Mouse (Mus musculus): ENCODE data around the gene Fam205c.
"Not testable (repeated sequence)": the region's sequence is repeated elsewhere in the genome, so short reads cannot be mapped to it uniquely, and the experiment has no call there.

The Fam205c gene

GRCm38 (mm10) chr4:42876586-42877291 is 2.7 kb upstream of the Fam205c start:
- peak; percentile 72 for DNase-seq

DNA sequence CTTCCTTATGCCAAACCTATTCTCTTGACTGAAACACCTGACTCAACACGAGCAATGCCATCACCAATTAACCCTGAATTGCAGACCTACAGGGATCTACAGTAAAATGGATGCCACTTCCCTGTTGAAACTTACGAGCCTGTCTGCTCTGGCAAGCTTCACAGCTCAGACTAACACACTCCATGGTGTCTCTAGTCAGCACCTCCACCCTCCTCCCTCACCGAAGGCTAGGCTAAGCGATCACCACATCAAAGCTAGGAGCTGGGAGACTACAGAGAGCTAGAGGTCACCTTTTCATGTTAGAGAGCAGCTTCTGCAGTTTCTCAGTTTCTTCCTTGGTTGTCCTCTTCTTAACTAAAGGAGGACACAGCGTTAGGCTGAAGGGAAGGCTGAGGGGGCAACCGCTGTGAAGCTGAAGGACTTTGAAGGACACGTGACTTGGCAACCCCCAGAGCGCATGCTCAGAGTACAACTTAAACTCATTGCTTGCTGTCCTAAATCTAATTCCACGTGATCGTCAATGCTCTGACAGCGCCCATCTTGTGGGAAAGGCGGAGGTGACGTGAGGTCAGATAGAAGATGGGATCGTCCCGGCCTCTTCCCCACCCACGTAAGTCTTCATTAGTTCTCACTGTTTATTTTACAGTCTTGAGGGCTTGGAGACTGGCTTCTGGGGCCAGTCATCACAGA is 1.1 kb downstream of the Fam205c start:
- peak; percentile 13 for DNase-seq

DNA sequence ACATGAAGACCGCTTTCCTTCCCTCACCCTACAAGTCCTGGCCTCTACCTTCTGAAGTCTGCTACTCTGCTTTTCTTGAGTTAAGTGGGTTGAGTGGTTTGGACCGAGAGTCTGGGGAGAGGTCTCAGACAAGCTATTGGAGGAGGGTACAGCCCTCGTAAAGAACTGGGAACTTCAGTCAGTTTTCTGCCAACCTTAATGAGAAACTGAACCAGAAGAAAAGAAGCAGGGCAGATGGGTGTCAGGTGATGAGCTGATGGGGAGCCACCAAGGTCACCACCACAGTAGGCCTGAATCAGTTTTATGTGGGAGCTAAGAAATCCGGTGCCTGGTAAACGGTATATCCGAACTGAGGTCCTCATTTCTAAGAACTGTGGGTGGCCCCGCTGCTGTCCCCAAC is 1.9 kb downstream of the Fam205c start:
- no peak for DNase-seq

GRCm38 (mm10) chr4:42870748-42871147 is 3.3 kb downstream of the Fam205c start:
- DNase-seq: no peak

GRCm38 (mm10) chr4:42868193-42868592 is 5.8 kb downstream of the Fam205c start:
- no peak for DNase-seq

DNA sequence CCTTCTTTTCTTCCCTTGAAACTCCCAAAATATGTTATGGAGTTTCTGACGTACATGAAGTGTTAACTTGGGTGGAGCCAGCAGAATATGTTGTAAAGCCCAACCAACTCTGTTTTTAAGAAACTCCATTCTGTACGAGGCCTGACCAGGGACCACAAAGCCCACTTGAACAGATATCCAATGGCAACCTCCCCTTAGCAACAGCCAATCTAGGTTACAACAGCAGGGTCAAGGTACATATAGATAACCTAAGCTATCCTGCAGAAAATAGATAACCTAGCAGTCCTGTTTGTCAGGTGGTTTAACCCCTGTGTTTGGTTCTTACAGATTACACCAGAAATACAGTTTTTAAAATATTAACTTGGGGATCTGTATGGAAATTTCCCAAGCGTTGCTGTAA is 6.6 kb downstream of the Fam205c start:
- DNase-seq: no peak

GRCm38 (mm10) chr4:42863487-42863886 is 10.5 kb downstream of the Fam205c start:
- DNase-seq: not testable (repeated sequence)

GRCm38 (mm10) chr4:42860483-42860882 is 13.6 kb downstream of the Fam205c start:
- not testable (repeated sequence) for DNase-seq

DNA sequence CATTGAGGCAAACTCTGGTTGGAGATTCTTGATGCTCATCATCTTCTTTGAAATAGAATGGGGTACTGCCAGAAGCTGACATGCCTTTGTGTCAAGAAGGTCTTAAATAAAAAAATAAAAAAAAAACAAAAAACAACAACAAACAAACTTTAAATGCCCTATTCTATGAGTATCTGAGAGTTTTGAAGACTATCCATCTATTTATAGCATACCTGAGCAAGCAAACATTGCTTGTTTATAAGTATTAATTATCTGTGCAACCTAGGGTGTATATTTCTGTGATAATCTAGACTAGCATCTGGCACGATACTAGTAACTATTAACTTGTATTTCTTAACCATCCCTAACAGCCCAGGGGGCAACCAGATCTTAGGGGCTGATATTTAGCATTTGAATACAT is 17.4 kb downstream of the Fam205c start, which contains the start of gene Gm12394:
Gene Gm12394, minus strand, starts transcription at position 101 of the 400 bp plus-strand sequence.
- DNase-seq: not testable (repeated sequence)

DNA sequence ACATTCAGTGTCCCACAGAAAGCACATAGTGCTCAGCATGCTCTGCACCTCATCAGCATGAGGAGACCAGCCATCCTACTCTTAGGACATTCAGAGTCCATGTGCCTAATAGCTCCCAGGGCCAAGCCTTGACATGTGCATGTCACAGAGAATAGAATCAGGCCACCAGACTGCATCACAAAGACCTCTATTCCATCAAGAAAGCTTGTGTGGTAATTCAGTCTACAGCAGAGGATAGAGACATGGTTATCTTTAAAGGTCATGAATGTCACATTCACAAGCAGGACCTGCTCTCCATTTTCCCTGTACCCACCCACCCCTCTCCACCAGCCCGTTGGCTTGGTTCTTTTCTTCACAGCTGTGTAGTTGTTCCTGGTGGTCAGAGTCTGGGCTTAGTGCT is 20.2 kb downstream of the Fam205c start, which contains the start of gene Fam205a1:
Gene Fam205a1, minus strand, starts transcription at position 101 of the 400 bp plus-strand sequence.
- not testable (repeated sequence) for DNase-seq
